Mouse (Mus musculus) small intestine, adult 2 months (tissue): ENCODE measurements around the gene Cend1.

Source experiments
- CTCF ChIP-seq: fragments of 200-500 bp; IDR thresholded peaks from 2 replicates; pipeline ENCODE4 v1.5.1; 2012; ENCODE audit warnings: low read depth, mild to moderate bottlenecking, control low read depth, inconsistent platforms, low read length, moderate library complexity, mixed read lengths; ENCODE audit not compliant: insufficient replicate concordance, insufficient read length; ENCODE audit errors: extremely low read depth
- POLR2A ChIP-seq: fragments of 200-500 bp; IDR thresholded peaks from 2 replicates; pipeline ENCODE4 v1.6.1; 2012; ENCODE audit warnings: low read depth, mild to moderate bottlenecking, control low read depth, inconsistent platforms, low read length, moderate library complexity

GRCm38 (mm10) chr7:141394158-141394557 is 35.1 kb downstream of the Cend1 start:
- TF ChIP-seq POLR2A (no peak), CTCF (no peak)
